Mouse (Mus musculus) heart, adult 8-10 months (tissue): ENCODE data around the gene Siah2. TPM values are rescaled to one million over a fixed set of nuclear protein-coding genes. Genes with fewer than 3 reads are reported as not detected.

Experiments
- DNase-seq: peaks from one replicate; pipeline ENCODE4 v3.0.0; 2022; ENCODE audit warnings: low spot score
- total RNA-seq, 4 experiments: library from RNA; stranded (reverse); gene quantifications; 2 replicates each; pipeline ENCODE4 v1.2.4; 2022

The Siah2 gene
- total RNA-seq, 4 experiments from 2014 or later = 5.3 to 10.6 (median 7.6) TPM

GRCm38 (mm10) chr3:58660636-58661035 lies 31.6 kb downstream of the Siah2 start:
- DNase-seq = no peak

DNA sequence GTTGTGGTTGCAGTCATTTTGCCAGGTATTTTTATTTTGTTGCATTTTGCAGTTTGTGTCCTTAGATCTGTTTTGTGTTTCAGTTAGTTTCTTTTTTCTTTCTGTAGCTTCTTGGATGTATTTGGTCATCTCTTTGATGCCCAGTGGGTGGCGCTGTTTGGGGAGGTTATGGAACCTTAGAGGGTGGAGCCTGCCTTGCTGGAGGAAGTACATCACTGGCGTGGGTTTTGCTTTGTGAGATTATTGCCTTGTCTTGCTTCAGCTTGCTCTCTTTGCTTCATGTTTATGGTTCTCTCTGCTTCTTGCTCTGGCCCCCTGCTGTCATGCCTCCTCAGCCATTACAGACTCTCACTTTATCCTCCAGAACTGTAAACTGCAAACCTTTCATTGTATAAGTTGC lies 34.8 kb downstream of the Siah2 start:
- peak; percentile 34 for DNase-seq

- peak; percentile 71 for DNase-seq
These were observed 36.7 kb downstream of the Siah2 start for GRCm38 (mm10) chr3:58655362-58656130.

DNA sequence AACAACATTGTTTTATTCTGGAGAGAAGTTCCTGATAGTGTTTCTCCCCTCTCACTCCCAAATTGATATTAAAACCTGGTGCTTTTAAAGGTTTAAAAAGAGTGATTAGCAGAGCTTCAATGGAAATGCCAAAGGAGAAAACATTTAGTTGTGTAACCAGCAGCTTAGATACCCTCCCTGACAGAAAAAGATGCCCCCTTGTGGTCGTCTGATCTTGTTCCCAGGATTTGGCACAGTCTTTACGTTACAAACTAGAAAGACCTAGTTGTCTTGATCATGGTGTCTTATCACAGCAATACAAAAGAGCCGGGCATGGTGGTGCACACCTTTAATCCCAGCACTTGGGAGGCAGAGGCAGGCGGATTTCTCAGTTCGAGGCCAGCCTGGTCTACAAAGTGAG lies 38.3 kb downstream of the Siah2 start:
- DNase-seq = no peak

DNA sequence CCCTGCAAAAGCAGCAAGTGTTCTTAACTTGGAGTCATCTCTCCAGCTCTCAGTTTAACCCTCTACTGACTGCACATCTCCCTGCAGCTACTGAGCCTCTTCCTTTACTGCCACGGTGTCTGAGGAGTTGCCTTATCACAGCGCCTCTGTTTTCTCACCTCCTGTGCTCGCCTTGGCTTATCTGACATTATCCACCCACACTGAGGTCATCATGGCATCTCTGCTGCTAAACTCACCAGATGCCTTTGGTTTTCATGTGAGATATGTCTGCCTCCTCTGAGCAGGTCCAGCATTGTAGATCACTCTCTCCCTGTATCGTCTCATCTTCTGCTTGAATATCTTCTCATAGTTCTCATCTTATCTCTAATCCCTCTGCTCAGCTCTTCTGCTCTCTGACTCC lies 41.9 kb downstream of the Siah2 start:
- no peak for DNase-seq

DNA sequence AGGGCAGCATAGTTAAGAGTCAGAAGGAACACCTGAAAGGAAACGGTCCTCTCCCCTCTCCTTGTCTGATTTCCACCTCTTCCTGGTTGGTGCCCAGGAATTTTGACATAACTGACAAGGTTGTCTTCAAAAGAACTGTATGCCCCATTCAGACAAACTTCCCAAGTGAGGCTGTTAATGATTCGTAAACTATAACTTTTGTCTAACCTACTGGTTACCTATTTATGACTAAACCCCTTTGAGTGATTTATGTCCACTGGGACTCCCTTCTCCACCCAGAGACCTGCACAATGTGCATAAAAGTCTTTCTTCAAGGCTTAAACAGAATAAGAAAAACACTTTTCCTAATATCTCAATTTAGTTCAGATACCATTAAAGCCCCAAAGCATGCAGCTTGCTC lies 45.0 kb downstream of the Siah2 start:
- DNase-seq = no peak

- DNase-seq = no peak
These were observed 46.0 kb downstream of the Siah2 start for GRCm38 (mm10) chr3:58646180-58646579.

- no peak for DNase-seq
These were observed 55.5 kb downstream of the Siah2 start, which contains the start of gene Erich6 for GRCm38 (mm10) chr3:58636406-58637295. TSS of gene Erich6 (minus strand) at chr3:58637207.

DNA sequence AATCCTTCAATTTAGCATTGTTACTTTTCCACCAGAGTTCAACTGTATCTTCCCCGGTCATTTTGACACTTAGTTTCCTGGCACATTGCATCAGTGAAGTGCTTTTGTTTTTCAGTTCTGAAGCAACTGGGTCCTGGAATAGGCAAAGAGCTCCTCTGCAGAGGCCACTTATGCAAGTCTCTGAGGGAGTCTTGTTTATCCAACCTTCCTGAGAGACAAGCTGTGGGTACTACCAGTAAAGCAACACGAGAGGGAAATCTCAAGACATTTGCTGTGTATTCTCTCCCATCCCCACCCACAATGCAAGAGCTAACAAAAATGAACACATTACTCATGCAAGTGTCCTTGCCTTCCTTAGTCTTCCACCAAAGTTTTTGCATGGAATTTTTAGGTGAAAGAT lies 60.5 kb downstream of the Siah2 start:
- no peak for DNase-seq

- DNase-seq = no peak
These were observed 67.2 kb downstream of the Siah2 start for GRCm38 (mm10) chr3:58624981-58625380.

Other genes with a start within 250 kb of the Siah2 start
- 10 to 100 TPM; 35.5 to 36.8 (median 35.8) TPM for gene Eif2a, start 166.6 kb downstream of the Siah2 start, total RNA-seq
- 10 to 100 TPM in 2 of 4 experiments, 1 to 10 TPM in 2; 8.8 to 14.1 (median 9.6) TPM for gene Serp1, start 166.5 kb downstream of the Siah2 start, total RNA-seq
- gene Selenot, start 115.8 kb downstream of the Siah2 start, total RNA-seq = 100 to 1,000 TPM; 116 to 126 (median 120) TPM
- not detected for gene Erich6, start 55.2 kb downstream of the Siah2 start, total RNA-seq
- gene Mindy4b-ps, start 129.9 kb upstream of the Siah2 start, total RNA-seq = under 1 TPM; 0.12 to 0.57 (median 0.20) TPM
- not detected for gene Clrn1, start 192.9 kb upstream of the Siah2 start, total RNA-seq